Mouse (Mus musculus) urinary bladder, postnatal 25 days (tissue): ENCODE results near the gene Itih3.

Experiments
- DNase-seq: peaks from one replicate; pipeline ENCODE4 v3.0.0; 2022; ENCODE audit warnings: low spot score

The Itih3 gene

DNA sequence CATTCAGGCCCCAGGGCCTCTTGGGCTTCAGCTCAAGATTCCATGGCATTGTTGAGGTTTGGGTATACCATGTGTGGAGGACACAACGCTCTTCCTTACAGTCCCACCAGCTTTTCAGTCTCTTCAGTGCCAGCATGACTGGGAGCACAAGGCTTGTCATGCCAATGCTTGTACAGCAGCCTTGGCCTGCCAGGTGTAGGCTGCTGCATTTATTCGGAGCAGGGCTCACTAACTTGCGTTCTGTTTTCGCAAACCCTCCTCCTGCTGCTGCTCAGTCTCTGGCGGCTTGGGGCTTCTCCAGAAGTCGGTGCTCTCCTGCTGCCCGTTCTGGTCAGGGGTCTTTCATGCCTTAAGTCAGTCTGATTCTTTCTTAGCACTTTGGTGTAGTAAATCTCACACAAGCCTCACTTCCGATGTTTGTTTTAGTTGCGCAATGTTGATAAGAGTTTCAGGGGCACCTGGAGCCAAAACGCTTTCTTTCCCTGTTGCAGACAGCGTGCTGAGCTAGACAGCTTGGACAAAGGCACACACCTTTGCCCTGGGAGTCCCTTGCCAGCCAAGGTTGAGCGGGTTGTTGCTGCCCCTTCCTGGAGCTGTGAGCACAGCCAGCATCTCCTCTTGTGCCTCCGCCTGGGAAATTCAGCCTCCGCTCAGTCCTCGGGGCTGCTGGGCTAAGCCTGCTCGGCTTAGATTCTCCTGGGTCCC, 62.0 kb downstream of the Itih3 start:
- DNase-seq: no peak
